Mouse (Mus musculus): ENCODE measurements around the gene Mc1r.

Gene Mc1r

GRCm38 (mm10) chr8:123406786-123407185 is at the start of gene Mc1r:
Gene Mc1r, plus strand, starts transcription at chr8:123407107.
- DNase-seq (ENCODE audit: low spot score in 2 of 2): peak; percentile 75 to 79

DNA sequence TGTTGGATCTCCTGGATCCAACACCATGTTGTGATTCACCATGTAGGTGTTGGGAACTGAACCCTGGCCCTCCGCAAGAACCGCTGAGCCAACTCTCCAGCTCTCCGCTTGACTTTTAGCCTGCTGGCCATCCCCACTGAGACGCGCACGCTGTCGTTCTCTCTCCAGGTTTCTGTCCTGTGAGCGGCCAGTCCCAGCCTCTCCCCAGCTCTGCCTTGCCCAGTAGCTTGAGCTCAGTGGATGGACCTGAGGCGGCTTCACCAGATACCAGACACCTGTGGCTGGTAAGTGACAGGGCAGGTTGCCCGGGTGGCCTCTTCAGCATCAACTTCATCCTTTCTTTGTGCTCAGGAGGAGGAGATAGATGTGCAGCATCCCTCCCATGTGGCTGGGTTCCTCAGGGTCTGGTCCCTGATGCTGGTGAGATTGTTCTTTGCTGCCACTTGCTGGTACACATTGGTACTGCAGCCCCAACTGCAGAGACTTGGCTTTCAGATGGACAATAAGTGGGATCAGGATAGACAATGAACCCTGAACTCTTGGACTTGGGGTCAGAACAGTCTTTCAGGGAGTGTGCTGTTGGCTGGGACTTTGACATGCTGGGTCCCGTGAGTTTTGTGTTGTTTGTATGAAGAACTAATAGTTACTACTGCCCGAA is 45.7 kb upstream of the Mc1r start:
- peak; percentile 90 to 93 for DNase-seq (ENCODE audit: low spot score in 2 of 2)

DNA sequence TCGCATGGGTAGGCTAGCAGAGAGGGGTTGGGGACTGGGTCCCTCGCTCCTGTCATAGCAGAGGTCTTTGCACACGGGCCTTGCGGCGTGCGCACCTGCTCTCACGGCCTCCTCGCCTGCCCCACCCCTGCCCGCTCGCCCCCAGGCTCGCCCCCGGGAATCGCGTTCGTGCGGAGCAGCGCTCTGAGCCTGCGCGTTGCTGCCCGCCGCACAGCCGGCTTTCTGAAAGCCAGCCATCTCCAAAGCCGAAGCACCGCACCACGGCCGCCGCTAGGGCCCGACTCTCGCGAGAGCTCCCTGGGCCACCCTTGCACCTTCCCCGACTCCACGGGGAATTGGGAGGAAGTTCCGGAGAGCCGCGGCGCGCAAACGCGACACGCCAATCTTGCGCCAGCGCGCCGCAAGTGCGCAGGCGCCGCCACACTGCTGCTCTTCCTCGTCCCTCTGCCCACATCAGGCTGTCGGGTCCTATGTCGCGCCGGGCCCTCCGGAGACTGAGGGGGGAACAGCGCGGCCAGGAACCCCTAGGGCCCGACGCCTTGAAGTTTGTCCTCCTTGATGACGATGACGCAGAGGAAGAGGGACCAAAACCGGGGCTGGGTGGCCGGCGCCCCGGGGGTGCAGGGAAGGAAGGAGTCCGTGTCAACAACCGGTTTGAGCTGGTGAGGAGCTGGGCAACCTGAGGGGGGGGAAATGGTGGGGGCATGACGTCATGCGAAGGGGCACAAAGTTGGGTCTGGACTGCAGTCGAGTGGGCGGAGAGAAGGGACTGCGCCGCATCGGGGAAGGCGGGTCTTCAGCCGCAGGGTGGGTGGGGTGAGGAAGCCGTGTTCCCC is 33.3 kb upstream of the Mc1r start, which contains the start of gene Tcf25:
TSS of gene Tcf25 (plus strand) at position 351 of the 836 bp plus-strand sequence.
- DNase-seq (ENCODE audit: low spot score in 2 of 2): peak; percentile 94 to 96

DNA sequence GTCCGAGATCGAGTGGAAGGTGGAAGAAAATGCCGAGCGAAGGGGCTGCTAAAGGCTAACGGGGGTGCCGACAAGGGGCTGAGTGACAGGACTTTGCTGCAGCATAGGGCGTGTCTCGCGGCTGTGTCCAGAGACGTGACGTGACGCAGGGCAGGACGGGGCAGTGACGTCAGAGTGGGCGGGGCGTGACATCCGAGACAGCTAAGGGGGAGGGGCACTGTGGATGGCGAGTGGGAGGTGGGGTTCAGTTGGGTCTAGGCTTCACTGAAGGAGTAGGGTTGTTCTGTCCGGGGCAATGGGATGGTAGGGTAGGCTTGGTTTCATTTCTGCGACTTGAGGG is 32.7 kb upstream of the Mc1r start:
- DNase-seq (ENCODE audit: low spot score in 2 of 2): peak; percentile 94

GRCm38 (mm10) chr8:123375701-123376100 is 31.2 kb upstream of the Mc1r start:
- DNase-seq (ENCODE audit: low spot score in 2 of 2): no peak

GRCm38 (mm10) chr8:123376106-123376505 is 30.8 kb upstream of the Mc1r start:
- DNase-seq (ENCODE audit: low spot score in 2 of 2): no peak

DNA sequence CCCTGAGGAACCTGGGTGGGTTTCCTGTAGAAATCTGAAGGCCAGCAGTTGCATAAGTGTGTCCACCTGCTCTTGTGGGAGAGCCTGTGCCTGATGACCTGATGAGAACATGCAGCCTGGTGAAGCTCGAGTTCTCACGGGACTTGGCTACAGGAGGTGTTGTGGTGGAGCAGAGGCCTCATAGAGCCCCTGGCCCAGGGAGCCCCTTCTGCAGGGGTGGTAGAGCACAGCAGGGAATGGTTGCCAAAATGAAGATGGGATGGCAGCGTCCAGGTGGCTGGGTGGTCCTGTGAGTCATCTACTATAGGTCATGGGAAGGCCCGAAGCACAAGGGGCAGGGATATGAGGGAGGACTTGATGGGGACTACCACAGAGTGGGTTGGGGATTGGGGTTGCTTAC is 25.2 kb upstream of the Mc1r start:
- DNase-seq (ENCODE audit: low spot score in 2 of 2): no peak

- no peak for DNase-seq (ENCODE audit: low spot score in 2 of 2)
These were observed 24.4 kb upstream of the Mc1r start for GRCm38 (mm10) chr8:123382516-123382915.

GRCm38 (mm10) chr8:123384883-123385540 is 21.9 kb upstream of the Mc1r start:
- DNase-seq (ENCODE audit: low spot score in 2 of 2): no peak

DNA sequence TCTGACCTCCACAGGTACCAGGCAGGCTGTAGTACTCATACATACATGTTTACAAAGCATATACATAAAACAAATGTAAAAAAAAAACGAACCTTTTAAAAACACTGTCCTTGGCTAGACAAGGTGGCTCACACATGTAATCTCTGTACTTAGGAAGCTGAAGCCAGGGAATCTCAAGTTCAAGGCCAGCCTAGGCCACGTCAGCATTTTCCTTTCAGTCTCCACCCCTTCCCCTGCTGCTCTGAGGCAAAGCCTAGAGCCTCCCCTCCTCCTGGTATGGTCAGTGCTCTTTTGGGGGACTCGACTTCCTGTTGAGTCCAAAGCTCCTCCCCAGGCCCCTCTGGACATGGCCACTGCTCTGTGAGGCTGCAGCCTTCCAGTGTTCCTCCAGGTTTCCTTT is 19.9 kb upstream of the Mc1r start:
- DNase-seq (ENCODE audit: low spot score in 2 of 2): no peak

GRCm38 (mm10) chr8:123387801-123388200 is 19.1 kb upstream of the Mc1r start:
- DNase-seq (ENCODE audit: low spot score in 2 of 2): no peak

DNA sequence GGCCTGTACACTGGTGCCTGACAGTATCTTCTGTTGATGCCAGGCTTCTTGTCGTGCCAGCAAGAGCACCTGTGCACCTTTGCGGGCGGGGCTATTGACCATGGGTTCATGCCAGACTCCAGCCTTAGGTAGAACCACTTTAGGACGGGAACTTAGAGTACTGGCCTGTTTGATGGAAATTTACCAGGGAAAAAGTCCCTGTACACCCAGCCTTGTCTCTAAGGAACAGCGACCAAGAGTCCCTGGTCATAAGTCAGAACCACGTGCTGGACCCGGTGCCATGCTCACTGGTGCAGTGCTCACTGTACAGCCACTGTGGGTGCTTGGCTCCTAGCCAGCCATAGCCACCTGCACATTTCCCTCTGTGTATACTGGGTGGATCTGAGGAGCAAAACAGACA is 17.9 kb upstream of the Mc1r start:
- DNase-seq (ENCODE audit: low spot score in 2 of 2): no peak

- DNase-seq (ENCODE audit: low spot score in 2 of 2): no peak
These were observed 8.6 kb upstream of the Mc1r start for GRCm38 (mm10) chr8:123398308-123398707.

DNA sequence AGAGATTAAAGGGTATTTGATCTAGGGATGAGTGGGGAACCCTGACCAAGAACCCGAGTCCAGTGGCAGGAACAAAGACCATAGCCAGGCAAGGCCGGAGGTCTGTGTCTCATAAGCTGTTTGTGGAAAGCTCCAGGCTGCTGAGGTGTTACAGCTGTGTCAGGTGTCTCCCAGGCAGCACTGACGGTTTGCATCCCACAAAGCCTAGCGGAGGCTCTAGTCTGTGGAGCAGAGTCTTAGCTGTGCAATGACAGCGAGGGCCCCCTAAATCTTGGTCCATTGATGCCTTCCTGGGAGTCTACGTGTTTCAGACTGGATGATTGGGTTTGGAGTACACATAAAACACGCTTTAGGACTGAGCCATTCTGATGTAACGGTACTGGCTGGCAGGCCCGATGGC is 5.0 kb upstream of the Mc1r start:
- DNase-seq (ENCODE audit: low spot score in 2 of 2): no peak

DNA sequence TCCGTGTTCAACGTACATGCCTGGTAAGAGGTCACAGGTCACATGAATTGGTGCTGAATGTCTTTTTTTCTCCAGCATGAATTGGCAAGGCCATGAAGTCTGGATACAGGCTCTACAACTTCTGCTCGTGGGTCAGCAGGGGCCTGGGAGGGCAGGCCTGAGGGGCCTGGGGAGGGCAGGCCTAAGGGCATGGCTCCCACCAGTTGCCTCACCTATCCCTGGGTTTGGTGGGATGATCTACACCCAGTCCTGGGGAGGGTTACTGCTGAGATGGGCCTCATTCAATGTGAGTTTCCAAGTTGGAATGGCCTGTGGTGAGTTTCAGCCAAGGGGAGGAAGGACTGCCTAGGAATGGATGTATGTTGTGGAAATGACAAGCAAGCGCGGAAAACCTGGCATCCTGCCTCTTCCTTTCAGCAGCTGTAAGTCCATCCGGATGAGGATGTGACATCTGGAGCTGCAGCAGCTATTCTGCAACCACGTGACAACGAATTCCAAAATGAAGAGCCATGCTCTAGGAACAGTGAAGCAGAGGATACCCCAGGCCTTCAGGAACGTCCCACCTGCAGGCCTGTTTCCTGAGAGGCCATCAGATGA is 4.1 kb upstream of the Mc1r start:
- no peak for DNase-seq (ENCODE audit: low spot score in 2 of 2)

DNA sequence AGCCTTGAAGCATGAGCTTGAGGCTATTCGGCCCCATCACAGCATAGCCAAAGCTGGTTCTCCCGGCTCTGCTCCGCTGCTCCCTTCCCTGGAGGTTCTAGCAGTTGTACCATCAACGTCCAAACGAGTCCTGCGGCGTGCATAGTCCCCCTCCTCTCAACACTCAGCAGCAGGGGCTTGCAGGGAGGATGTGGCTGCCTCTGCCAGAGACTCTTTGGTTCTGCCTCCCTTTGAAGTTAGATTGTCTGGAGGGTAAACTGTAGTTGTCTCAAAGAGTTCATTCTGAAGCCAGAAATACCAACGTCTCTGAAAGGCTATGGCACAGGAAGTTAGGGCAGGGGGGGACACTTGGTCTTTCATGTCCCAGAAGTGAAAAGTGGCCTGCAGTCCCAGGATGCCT is 2.4 kb upstream of the Mc1r start:
- DNase-seq (ENCODE audit: low spot score in 2 of 2): no peak

DNA sequence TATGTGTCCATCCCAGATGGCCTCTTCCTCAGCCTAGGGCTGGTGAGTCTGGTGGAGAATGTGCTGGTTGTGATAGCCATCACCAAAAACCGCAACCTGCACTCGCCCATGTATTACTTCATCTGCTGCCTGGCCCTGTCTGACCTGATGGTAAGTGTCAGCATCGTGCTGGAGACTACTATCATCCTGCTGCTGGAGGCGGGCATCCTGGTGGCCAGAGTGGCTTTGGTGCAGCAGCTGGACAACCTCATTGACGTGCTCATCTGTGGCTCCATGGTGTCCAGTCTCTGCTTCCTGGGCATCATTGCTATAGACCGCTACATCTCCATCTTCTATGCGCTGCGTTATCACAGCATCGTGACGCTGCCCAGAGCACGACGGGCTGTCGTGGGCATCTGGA is 705 bp downstream of the Mc1r start:
- no peak for DNase-seq (ENCODE audit: low spot score in 2 of 2)

- DNase-seq (ENCODE audit: low spot score in 2 of 2): no peak
These were observed 2.0 kb downstream of the Mc1r start for GRCm38 (mm10) chr8:123408586-123409544.

GRCm38 (mm10) chr8:123410049-123410587 is 3.2 kb downstream of the Mc1r start:
- DNase-seq (ENCODE audit: low spot score in 2 of 2): no peak

DNA sequence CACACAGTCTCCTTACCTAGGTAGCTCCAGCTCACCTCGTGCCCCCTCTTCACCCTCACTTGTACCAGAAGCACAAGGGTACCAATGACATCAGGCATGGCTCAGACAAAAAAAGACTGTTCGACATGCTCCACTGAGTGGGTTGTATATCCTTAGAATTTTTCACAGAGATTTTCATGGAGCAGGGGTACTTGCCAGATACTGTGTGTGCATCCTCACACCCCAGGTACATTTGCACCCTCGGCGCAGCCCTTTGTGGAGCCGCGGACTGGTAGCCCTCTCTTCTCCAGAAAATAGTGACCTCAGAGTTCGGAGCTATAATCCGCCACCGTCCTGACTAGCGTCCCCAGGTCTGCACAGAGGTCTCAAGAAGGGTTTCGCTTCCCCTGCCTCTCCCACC is 3.9 kb downstream of the Mc1r start:
- DNase-seq (ENCODE audit: low spot score in 2 of 2): no peak

- DNase-seq (ENCODE audit: low spot score in 2 of 2): peak; percentile 90 to 91
These were observed 4.3 kb downstream of the Mc1r start, which contains the start of gene Tubb3 for GRCm38 (mm10) chr8:123411246-123411645. Gene Tubb3, plus strand, starts transcription at chr8:123411424.
